Mouse (Mus musculus) natural killer cell, adult 2 months (primary cell): ENCODE measurements around the gene Olfr1364.

Source experiments
- DNase-seq, 2 experiments: peaks; one replicate each; pipeline ENCODE4 v3.0.0; 2022; ENCODE audit warnings: low spot score in 2 of 2

Olfr1364 gene

DNA sequence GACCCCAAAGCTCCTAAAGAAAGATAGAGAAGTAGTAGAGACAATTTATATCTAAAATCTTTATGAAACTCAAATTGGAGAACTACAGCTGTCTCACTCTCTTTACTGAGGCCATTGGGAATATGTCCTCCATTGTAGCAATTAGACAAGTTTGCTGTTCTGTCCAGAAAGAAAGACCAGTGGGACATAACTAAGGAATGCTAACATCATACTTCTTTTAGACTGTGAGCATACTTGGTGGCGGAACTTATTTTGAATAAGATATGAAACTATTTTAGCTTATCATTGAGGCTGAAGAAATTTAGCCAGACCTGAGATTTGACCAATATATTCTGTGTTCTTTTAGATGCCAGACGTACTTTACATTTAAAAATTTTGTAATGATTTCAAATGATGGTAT lies at the start of gene Olfr1364:
Olfr1364 (minus strand) TSS at position 101 of the 400 bp plus-strand sequence.
- DNase-seq, result no peak

DNA sequence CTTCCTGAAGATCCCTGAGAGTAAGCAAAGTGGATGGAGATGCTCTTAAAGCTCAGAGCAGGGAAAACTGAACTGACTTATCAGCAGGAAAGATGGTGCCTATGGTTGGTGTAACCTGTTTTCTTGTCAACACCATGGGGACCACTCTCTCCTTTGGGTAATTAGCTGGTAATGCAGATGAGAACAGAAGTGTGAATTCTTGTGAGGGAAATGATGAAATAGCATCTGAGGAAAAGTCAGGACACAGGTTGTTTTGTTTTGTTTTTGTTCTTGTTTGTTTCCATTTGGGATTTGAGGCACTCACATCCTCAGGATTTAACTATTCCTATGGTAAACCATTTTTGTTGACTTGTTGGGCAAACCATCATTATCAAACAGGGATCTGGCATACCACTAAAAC lies 32.4 kb upstream of the Olfr1364 start, which contains the start of gene Olfr1362:
Olfr1362 (minus strand) TSS at position 101 of the 400 bp plus-strand sequence.
- DNase-seq, result no peak

- DNase-seq, result no peak
Observed at GRCm38 (mm10) chr13:21591618-21592017, 10.1 kb upstream of the Olfr1364 start.

- DNase-seq, result no peak
Observed at GRCm38 (mm10) chr13:21559793-21560192, 21.8 kb downstream of the Olfr1364 start, which contains the start of gene Olfr1535. TSS of gene Olfr1535 (minus strand) at chr13:21559893.

- no peak for DNase-seq
Observed at GRCm38 (mm10) chr13:21550416-21551110, 31.0 kb downstream of the Olfr1364 start.

GRCm38 (mm10) chr13:21549487-21549886 lies 32.1 kb downstream of the Olfr1364 start:
- DNase-seq, result no peak

- no peak for DNase-seq
Observed at GRCm38 (mm10) chr13:21542708-21543107, 38.9 kb downstream of the Olfr1364 start, which contains the start of gene Olfr1366. TSS of gene Olfr1366 (minus strand) at chr13:21542808.

- peak; percentile 83 to 88 for DNase-seq
Observed at GRCm38 (mm10) chr13:21530781-21531201, 50.8 kb downstream of the Olfr1364 start, which contains the start of gene Zkscan8. TSS of gene Zkscan8 (minus strand) at chr13:21531120.

DNA sequence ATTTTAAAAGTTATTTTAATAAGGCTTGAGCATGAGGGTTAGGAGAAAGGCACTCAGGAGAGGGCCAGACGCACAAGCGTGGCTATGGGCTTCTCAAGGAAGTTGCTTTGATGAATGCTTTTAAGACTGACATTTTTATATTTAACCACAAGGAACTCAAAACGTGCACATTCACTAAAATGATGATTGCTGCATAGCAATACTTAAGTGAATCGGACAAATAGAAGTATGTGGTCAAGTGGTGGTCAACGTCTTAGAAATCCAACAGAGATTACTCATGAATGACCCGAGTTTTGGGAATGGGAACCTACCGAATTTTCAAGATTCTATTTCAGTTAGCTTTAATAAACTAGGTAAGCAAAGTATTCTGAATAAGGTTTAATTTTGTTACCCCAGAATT lies 51.4 kb downstream of the Olfr1364 start:
- no peak for DNase-seq
